Mouse (Mus musculus): ENCODE measurements around the gene Olfr1393. TPM values are rescaled to one million over a fixed set of nuclear protein-coding genes. Genes with fewer than 3 reads are reported as not detected.

The Olfr1393 gene
- not detected for total RNA-seq (2021)
- long read RNA-seq, experiment 1 = 0 reads
- long read RNA-seq, experiment 2 = 0 reads

GRCm38 (mm10) chr11:49278222-49278621 is at the start of gene Olfr1393:
TSS of gene Olfr1393 (plus strand) at chr11:49278304.
- DNase-seq = no peak
- intact Hi-C loops (cut with DNase I) = no loop called here

DNA sequence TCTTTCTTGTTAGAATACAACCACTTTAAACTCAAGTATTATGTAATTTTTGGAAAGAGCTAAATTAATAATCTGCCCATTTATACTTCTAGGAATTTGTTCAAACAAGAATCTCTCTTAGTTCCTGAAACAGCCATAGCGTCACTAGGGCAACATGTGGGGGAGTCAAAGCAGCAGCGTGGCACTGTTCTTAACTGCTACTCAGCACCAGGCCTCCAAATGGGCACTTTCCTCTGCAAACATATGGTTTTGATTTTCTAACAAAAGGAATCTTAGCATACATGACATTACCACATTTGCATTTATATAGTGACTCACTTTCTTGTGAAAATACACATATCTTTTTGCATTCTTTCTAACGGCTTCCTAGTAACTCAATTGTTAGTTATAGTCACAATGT is 45.3 kb upstream of the Olfr1393 start:
- intact Hi-C loops (cut with DNase I) = no loop called here
- H3K4me3 ChIP-seq = no peak overlapping the region
- TF ChIP-seq CTCF (IDR thresholded peaks at IDR 0.05) = no peak

More at GRCm38 (mm10) chr11:49278222-49278621, at the start of gene Olfr1393:
- Histone ChIP-seq H3K4me3 (no peak within 1 kb of the TSS), H3K27ac (no peak within 1 kb of the TSS)
- TF ChIP-seq CTCF (IDR thresholded peaks at IDR 0.05) = no peak

GRCm38 (mm10) chr11:49235459-49236207 is 42.5 kb upstream of the Olfr1393 start:
- intact Hi-C loops (cut with DNase I) = no loop called here
- Histone ChIP-seq H3K4me3 (no peak overlapping the region), H3K27ac (peak overlapping the region; percentile 59)
- no peak for TF ChIP-seq CTCF (IDR thresholded peaks at IDR 0.05)
- no peak for DNase-seq

More for the DNA sequence above, 45.3 kb upstream of the Olfr1393 start:
- DNase-seq = no peak
- no peak overlapping the region for H3K27ac ChIP-seq

DNA sequence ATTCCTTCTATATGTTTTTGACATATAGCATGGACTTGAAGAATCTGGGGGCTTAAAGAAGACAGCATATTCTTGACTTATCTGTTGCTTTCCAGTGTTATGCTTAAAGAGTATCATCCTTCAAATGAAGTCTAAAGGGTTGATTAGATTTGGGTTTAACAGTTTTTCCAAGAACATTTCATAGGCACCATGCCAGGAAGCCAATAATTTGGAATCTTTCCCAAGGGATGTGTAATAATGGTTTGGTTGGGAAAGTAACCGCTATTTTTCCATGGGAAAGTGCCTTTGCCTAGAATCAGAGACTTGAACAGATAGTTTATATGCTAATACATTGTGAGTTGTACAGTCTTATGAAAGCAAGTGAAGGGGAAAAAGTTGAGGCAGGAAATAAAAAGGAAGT is 41.2 kb upstream of the Olfr1393 start:
- H3K27ac ChIP-seq = peak overlapping the region; percentile 17
- no peak for TF ChIP-seq CTCF (IDR thresholded peaks at IDR 0.05)
- intact Hi-C loops (cut with DNase I) = no loop called here
- H3K4me3 ChIP-seq = no peak overlapping the region
- DNase-seq = no peak

- Histone ChIP-seq H3K27ac (peak overlapping the region; percentile 17), H3K4me3 (no peak overlapping the region)
- no peak for DNase-seq
- TF ChIP-seq CTCF (IDR thresholded peaks at IDR 0.05) = no peak
- intact Hi-C loops (cut with DNase I) = no loop called here
These were observed 40.6 kb upstream of the Olfr1393 start for GRCm38 (mm10) chr11:49237532-49237931.

DNA sequence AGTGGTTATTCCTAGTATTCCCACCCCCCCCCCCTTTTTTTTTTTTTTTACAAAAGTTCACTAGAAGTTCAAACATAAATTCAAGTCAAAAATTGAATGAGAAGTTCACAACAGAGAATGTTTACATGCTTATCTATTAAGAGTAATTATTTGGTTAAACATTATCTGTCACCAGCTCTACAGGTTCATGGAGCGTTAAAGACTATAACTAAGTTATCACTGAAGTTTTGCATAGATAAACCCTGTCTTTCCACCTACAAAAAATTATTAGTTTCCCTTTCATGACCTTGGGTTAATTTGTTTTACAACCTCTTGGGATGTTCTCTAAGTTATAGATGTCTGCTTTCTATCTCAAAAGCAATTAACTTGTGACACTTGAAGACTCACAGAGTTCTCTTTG is 37.8 kb upstream of the Olfr1393 start:
- no peak for DNase-seq

GRCm38 (mm10) chr11:49240874-49241273 is 37.2 kb upstream of the Olfr1393 start:
- H3K4me3 ChIP-seq = no peak overlapping the region
- intact Hi-C loops (cut with DNase I) = no loop called here
- no peak for DNase-seq
- H3K27ac ChIP-seq = no peak overlapping the region
- no peak for TF ChIP-seq CTCF (IDR thresholded peaks at IDR 0.05)

More for the DNA sequence above, 37.8 kb upstream of the Olfr1393 start:
- Histone ChIP-seq H3K4me3 (no peak overlapping the region), H3K27ac (no peak overlapping the region)
- intact Hi-C loops (cut with DNase I) = no loop called here
- TF ChIP-seq CTCF (IDR thresholded peaks at IDR 0.05) = no peak

DNA sequence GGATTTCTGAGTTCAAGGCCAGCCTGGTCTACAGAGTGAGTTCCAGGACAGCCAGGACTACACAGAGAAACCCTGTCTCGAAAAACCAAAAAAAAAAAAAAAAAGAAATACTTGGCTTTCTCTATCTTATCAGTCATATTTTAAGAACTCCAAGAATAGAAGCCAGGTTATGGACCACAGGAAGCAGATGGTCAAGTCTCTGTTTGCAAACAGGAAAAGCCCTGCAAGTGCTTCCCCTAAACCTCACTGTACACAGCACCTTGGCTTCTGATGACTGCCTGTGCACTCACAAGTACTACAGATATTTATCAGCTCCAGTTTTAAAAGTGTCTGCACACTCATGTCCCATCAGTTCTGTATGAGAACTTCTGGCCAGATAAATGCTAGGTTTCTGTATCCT is 36.6 kb upstream of the Olfr1393 start:
- Histone ChIP-seq H3K4me3 (no peak overlapping the region), H3K27ac (no peak overlapping the region)
- TF ChIP-seq CTCF (IDR thresholded peaks at IDR 0.05) = no peak
- DNase-seq = no peak
- intact Hi-C loops (cut with DNase I) = no loop called here

GRCm38 (mm10) chr11:49242944-49243626 is 35.0 kb upstream of the Olfr1393 start:
- H3K4me3 ChIP-seq = peak overlapping the region; percentile 91
- no peak for TF ChIP-seq CTCF (IDR thresholded peaks at IDR 0.05)
- no peak for DNase-seq
- intact Hi-C loops (cut with DNase I) = no loop called here
- peak overlapping the region; percentile 96 for H3K27ac ChIP-seq

DNA sequence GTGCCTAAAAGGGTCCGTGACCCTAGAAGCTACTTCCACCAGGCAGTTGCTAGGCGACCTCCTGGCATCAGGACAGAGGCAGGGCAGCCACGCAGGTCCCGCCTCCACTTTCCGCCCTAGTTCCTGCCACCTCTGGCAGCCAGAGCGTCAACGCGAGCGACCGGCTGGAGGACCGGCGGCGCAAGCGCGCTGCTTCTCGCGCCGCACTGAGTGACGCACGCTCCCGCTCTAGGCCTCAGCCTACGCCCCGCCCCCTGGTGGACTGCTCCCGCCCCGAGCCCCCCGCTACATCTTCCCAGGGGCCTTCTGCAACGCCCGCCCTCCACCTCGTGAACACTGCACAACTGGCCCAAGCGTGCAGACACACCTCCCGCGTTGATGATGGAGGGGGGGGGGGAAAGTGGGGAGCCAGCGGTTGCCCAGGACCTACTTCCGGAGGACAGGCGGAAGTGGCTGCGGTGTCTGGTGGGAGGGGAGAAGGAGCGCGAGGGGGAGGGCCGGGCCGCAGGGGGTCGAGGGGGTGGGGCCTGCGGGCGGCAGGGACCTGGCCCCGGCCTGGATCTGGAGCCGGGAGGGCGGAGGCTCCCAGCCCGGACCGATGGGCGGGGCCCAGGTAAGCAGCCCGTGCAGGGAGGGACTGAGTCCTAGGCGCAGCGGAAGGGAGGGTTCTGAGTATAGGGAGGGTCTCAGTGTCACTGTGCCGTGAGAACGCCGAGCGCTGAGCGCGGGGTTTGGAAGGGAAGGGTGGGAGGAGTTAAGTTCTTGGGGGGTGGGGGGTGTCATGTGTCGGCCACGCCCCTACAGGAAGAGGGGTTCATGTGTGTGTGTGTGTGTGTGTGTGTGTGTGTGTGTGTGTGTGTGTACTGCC is 34.1 kb upstream of the Olfr1393 start, which contains the start of gene Mgat1:
TSS of gene Mgat1 (plus strand) at position 465 of the 868 bp plus-strand sequence.
- intact Hi-C loops (cut with DNase I) = loop anchor here (2.0 kb wide), 1 partner anchor 41 kb away; the partner anchor contains the start of gene Zfp62
- Histone ChIP-seq H3K27ac (peak within 1 kb of the TSS; percentile 96), H3K4me3 (peak within 1 kb of the TSS; percentile 91)
- TF ChIP-seq CTCF (IDR thresholded peaks at IDR 0.05) = peak; percentile 45
- peak; percentile 97 for DNase-seq

DNA sequence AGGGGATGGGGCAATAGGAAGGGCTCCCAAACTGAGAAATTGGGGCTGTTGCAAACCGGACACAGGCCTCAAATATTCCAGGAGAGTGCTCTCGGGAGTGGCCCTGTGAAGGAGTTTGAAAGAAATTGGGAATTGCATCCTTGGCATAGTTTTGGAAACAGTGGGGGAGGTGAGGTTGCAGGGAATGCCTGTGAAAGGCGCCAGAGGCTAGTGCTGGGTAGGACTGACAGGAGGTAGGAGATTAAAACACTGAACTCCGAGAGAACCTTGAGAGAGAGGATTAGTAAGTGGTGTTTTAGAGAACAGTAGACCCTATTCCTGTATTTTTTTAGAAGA is 33.5 kb upstream of the Olfr1393 start:
- no peak for TF ChIP-seq CTCF (IDR thresholded peaks at IDR 0.05)

DNA sequence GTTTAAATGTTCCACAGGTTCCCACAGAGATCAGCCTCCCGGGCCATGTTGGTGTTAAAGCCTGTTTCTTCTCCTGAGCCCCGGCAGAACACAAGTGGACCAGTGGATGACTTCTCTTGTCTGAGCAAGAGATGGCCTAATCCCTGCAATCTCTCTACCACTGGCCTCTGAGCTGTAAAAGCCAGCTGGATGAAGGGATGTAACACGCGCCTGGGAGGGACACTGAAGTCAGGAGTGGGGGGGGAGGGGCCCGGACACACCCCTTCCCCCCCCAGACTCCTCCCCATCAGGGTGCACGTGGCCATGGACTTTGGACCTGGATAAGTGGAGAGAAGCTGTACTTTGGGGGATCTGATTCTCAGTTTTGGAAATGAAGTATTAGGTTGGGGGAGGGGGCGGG is 32.9 kb upstream of the Olfr1393 start:
- DNase-seq = peak; percentile 53
- no peak for TF ChIP-seq CTCF (IDR thresholded peaks at IDR 0.05)
- intact Hi-C loops (cut with DNase I) = loop anchor here (2.0 kb wide), 1 partner anchor 42 kb away; the partner anchor contains the start of gene Zfp62
- H3K4me3 ChIP-seq = peak overlapping the region; percentile 91
- peak overlapping the region; percentile 96 for H3K27ac ChIP-seq

More for the DNA sequence above, 33.5 kb upstream of the Olfr1393 start:
- intact Hi-C loops (cut with DNase I) = loop anchor here (2.0 kb wide), 1 partner anchor 42 kb away; the partner anchor contains the start of gene Zfp62
- Histone ChIP-seq H3K4me3 (peak overlapping the region; percentile 91), H3K27ac (peak overlapping the region; percentile 96)
- DNase-seq = no peak

Data from gastrocnemius, adult 2 months (tissue).